Comparison of ENCODE assay signal across 50 mouse cellular contexts in genomic region chr19:12813883-12814282, GRCm38 (mm10). TPM values are rescaled to one million over a fixed set of nuclear protein-coding genes. Genes with fewer than 3 reads are reported as not detected.
"Had no signal": no experiment of that assay in that cellular context is flagged by ENCODE, and none has a peak within 500 bp of the region (broad histone marks: within the 10 kb centered on the region; RNA-seq: fewer than 3 reads in every experiment).

No protein-coding gene starts in this region.

- H3K4me3 ChIP-seq: heart, embryonic 12.5 days; heart, embryonic 13.5 days; heart, embryonic 15.5 days; hindbrain, embryonic 10.5 days; hindbrain, embryonic 12.5 days; hindbrain, embryonic 13.5 days; hindbrain, embryonic 15.5 days; intestine, embryonic 15.5 days; kidney, embryonic 15.5 days; layer of hippocampus, adult 2 months; left cerebral cortex, adult 2 months had no signal

- H3K27ac ChIP-seq: heart, embryonic 13.5 days; heart, embryonic 15.5 days; hindbrain, embryonic 10.5 days; hindbrain, embryonic 12.5 days; hindbrain, embryonic 13.5 days; hindbrain, embryonic 14.5 days; hindbrain, embryonic 15.5 days; hindbrain, postnatal 0 days; intestine, embryonic 15.5 days; kidney, embryonic 15.5 days; kidney, postnatal 0 days; layer of hippocampus, adult 2 months; left cerebral cortex, adult 2 months had no signal

- H3K27me3 ChIP-seq: heart, embryonic 12.5 days; heart, embryonic 13.5 days; heart, embryonic 15.5 days; hindbrain, embryonic 12.5 days; hindbrain, embryonic 13.5 days; hindbrain, embryonic 15.5 days; intestine, embryonic 15.5 days; kidney, embryonic 15.5 days had no signal

- H3K4me2 ChIP-seq: heart, embryonic 11.5 days; heart, embryonic 12.5 days; heart, embryonic 13.5 days; heart, embryonic 15.5 days; hindbrain, embryonic 12.5 days; hindbrain, embryonic 13.5 days; hindbrain, embryonic 14.5 days; hindbrain, embryonic 15.5 days; intestine, embryonic 15.5 days; kidney, embryonic 15.5 days had no signal

- DNase-seq: heart, postnatal 10 days; heart, postnatal 14 days; heart, postnatal 36 days; heart, postnatal 4 days; kidney, adult 11 months; kidney, adult 18-20 months; kidney, adult 2 months; kidney, adult 8-10 months; kidney, adult 9 months; kidney, postnatal 10 days; kidney, postnatal 14 days; kidney, postnatal 25 days; kidney, postnatal 36 days; kidney, postnatal 4 days; layer of hippocampus, adult 9-11 months; layer of hippocampus, postnatal 36 days had no signal

- H3K9ac ChIP-seq: heart, embryonic 12.5 days; heart, embryonic 13.5 days; heart, embryonic 15.5 days; hindbrain, embryonic 12.5 days; hindbrain, embryonic 13.5 days; hindbrain, embryonic 14.5 days; hindbrain, embryonic 15.5 days; intestine, embryonic 15.5 days; kidney, embryonic 15.5 days had no signal

- H3K9me3 ChIP-seq: heart, embryonic 12.5 days; heart, embryonic 13.5 days; heart, embryonic 15.5 days; hindbrain, embryonic 10.5 days; hindbrain, embryonic 12.5 days; hindbrain, embryonic 13.5 days; hindbrain, embryonic 15.5 days; intestine, embryonic 15.5 days; kidney, embryonic 15.5 days had no signal

- H3K4me1 ChIP-seq: heart, embryonic 12.5 days; heart, embryonic 13.5 days; heart, embryonic 15.5 days; hindbrain, embryonic 10.5 days; hindbrain, embryonic 12.5 days; hindbrain, embryonic 13.5 days; hindbrain, embryonic 15.5 days; intestine, embryonic 15.5 days; kidney, embryonic 15.5 days had no signal

- H3K36me3 ChIP-seq: heart, embryonic 12.5 days; heart, embryonic 13.5 days; heart, embryonic 15.5 days; hindbrain, embryonic 10.5 days; hindbrain, embryonic 12.5 days; hindbrain, embryonic 13.5 days; hindbrain, embryonic 15.5 days; intestine, embryonic 15.5 days; kidney, embryonic 15.5 days had no signal

RNA-seq across cellular contexts. Expression of gene Gm5244, which starts 32.6 kb away (rescaled TPM):
- total RNA-seq: heart, postnatal 10 days; heart, postnatal 14 days; heart, postnatal 25 days; heart, postnatal 36 days; heart, postnatal 4 days; hematopoietic stem cell, adult 5-6 weeks; hindbrain, postnatal 0 days; layer of hippocampus, adult 18-20 months; layer of hippocampus, adult 2 months; layer of hippocampus, adult 8-10 months; layer of hippocampus, postnatal 10 days; layer of hippocampus, postnatal 14 days; layer of hippocampus, postnatal 25 days; layer of hippocampus, postnatal 36 days; left cerebral cortex, adult 18-20 months; left cerebral cortex, adult 2 months had no signal
- polyA plus RNA-seq: heart, embryonic 11.5 days; heart, embryonic 12.5 days; heart, embryonic 13.5 days; heart, embryonic 14.5 days; heart, embryonic 15.5 days; heart, embryonic 16.5 days; heart, postnatal 0 days; hindbrain, embryonic 10.5 days; hindbrain, embryonic 11.5 days; hindbrain, embryonic 12.5 days; hindbrain, embryonic 13.5 days; hindbrain, embryonic 14.5 days; hindbrain, embryonic 15.5 days; hindbrain, embryonic 16.5 days; hindbrain, postnatal 0 days; intestine, embryonic 14.5 days; intestine, embryonic 15.5 days; intestine, embryonic 16.5 days; intestine, postnatal 0 days; kidney, adult 2 months; kidney, embryonic 14.5 days; kidney, embryonic 15.5 days; kidney, embryonic 16.5 days; kidney, postnatal 0 days; large intestine, adult 2 months had no signal

RNA-seq across cellular contexts. Expression of gene Olfr1444, which starts 43.2 kb away (rescaled TPM):
- total RNA-seq: heart, postnatal 10 days; heart, postnatal 14 days; heart, postnatal 25 days; heart, postnatal 36 days; heart, postnatal 4 days; hematopoietic stem cell, adult 5-6 weeks; hindbrain, postnatal 0 days; layer of hippocampus, adult 18-20 months; layer of hippocampus, adult 2 months; layer of hippocampus, adult 8-10 months; layer of hippocampus, postnatal 10 days; layer of hippocampus, postnatal 14 days; layer of hippocampus, postnatal 25 days; layer of hippocampus, postnatal 36 days; left cerebral cortex, adult 18-20 months; left cerebral cortex, adult 2 months had no signal
- polyA plus RNA-seq: heart, embryonic 11.5 days; heart, embryonic 12.5 days; heart, embryonic 13.5 days; heart, embryonic 14.5 days; heart, embryonic 15.5 days; heart, embryonic 16.5 days; heart, postnatal 0 days; hindbrain, embryonic 10.5 days; hindbrain, embryonic 11.5 days; hindbrain, embryonic 12.5 days; hindbrain, embryonic 13.5 days; hindbrain, embryonic 14.5 days; hindbrain, embryonic 15.5 days; hindbrain, embryonic 16.5 days; hindbrain, postnatal 0 days; intestine, embryonic 14.5 days; intestine, embryonic 15.5 days; intestine, embryonic 16.5 days; intestine, postnatal 0 days; kidney, adult 2 months; kidney, embryonic 14.5 days; kidney, embryonic 15.5 days; kidney, embryonic 16.5 days; kidney, postnatal 0 days; large intestine, adult 2 months had no signal

RNA-seq across cellular contexts. Expression of gene Cntf, which starts 48.5 kb away (rescaled TPM):
- polyA plus RNA-seq: intestine, embryonic 14.5 days had no signal
